Mouse (Mus musculus): Measurements from ENCODE around the gene Olfr705.
"Not testable (repeated sequence)": the region's sequence is repeated elsewhere in the genome, so short reads cannot be mapped to it uniquely, and the experiment has no call there.

Olfr705 gene

DNA sequence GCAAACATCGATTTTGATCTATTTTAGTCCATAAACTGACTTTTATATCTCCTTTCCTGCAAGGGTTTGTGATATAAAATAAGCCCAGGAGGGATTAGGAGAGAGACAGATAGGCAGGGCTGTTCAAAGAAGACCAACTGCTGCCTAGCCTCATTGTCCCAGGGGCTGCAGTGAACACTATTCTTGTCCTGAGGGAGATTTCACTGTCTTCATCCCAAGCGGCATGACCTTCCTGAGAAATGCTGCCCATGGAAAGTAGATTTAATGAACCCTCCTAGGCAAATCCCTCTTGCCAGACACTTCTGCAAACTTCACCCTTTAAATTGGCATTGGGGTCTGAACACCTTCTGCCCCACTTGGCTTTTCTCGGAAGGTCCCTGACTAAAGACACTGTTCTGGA, at the start of gene Olfr705:
TSS of gene Olfr705 (minus strand) at position 101 of the 400 bp plus-strand sequence.
- no peak for DNase-seq

DNA sequence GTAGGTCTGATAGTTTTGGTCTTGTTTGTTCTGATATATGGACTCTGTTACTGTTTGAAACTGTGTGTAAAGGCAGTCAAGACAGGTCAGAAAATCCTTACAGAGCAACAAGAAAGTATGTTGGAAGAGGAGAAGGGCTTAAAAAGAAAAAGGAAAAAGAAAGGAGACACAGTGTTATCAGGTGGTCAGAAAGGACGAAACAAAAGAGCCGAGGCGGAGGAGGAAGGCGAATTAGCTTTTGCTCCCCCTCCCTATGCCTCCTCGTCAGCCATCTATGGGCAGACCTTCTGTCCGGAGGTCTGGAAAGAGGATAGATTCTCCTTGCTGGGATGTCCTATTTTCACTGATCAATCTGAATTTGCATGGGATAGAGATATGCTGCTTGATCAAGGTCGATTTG, 44.3 kb upstream of the Olfr705 start:
- DNase-seq: not testable (repeated sequence)

DNA sequence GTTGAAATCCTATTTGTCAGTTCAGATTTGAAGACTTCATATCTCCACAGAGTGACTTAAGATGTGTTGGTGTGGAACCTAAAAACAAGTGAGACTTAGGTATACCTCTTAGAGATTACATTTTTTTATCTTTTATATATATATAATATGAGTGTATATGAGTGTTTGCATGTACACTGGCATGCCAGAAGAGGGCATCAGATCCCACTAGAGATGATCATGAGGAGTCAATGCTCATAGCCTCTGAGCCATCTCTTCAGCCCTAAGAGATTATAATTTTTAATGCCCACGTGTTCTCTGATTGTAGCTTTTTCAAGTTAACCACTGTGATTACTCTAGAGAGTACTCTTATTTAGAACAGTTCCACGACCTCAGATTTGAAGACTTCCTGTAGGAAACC, 31.0 kb upstream of the Olfr705 start, which contains the start of gene Olfr1532-ps1:
TSS of gene Olfr1532-ps1 (plus strand) at position 326 of the 400 bp plus-strand sequence.
- DNase-seq: no peak

DNA sequence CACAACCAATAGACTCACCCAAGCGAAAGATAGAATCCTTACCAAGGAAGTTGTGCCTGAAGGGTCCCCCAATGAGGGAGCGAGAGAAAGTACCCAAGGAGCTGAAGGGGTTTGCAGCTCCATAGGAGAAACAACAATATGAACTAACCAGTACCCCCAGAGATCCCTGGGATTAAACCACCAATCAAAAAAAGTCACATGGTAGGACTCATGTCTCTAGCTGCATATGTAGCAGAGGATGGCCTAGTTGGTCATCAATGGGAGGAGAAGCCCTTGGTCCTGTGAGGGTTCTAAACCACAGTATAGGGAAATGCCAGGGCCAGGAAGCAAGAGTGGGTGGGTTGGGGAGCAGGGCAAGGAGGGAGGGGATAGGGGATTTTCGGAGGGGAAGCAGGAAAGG, 24.4 kb upstream of the Olfr705 start, which contains the start of gene Olfr707:
TSS of gene Olfr707 (minus strand) at position 101 of the 400 bp plus-strand sequence.
- not testable (repeated sequence) for DNase-seq

DNA sequence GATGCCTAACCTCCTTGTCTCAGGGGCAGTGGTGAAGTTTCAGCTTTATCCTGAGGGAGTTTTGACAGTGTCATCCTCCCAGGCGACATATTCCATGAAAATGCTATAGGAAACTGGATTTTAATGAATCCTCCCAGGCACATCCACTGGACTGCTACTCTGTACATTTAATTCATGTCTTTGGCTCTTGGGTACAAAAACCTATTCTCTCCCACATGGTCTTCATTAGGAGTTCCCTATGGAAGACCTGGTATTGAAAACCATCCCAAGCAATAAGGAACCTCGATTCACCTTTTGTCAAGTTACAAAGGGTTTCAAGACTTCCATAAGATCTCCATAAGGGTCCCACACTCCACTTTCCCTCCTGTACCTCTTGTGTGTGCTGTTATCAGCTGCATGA, 11.4 kb upstream of the Olfr705 start, which contains the start of gene Olfr706:
TSS of gene Olfr706 (minus strand) at position 101 of the 400 bp plus-strand sequence.
- no peak for DNase-seq

DNA sequence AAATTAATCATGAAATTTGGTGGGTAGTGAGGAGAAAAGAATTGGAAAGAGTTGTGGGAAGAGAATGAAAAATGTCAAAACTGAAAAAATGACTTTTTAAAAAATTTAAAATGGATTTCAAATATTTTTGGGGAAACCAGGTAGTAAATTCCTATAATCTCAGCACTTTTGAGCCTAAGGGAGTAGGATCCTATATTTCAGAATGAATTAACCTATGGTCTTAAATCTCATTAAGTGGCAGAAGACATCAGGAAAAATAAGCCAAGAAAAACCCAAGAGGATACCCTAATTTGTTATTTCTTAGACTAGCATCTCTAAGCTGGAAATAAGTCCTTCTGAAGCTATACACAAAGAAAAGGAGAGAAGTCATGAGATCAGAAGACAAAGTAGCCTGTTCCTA, 13.8 kb downstream of the Olfr705 start, which contains the start of gene Olfr704:
TSS of gene Olfr704 (plus strand) at position 301 of the 400 bp plus-strand sequence.
- no peak for DNase-seq

DNA sequence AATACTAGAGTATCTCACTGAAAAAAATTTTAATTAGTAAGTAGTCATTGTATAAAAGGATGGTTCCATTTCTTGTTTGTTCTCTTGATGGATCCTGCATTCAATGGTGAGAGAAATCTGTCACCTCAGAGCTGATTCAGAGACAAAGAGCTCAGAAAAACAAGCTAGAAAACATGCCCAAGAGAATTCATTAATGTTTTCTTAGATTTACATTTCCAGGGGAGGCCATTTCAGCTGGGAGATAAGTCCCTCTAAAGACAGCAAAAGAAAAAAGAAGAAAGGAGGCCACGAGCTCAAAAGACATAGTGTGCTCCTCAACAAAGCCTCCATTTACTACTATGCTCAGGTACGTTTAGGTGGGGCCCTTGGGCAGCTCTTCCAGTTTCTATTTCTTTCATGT, 33.6 kb downstream of the Olfr705 start, which contains the start of gene Olfr703:
TSS of gene Olfr703 (plus strand) at position 301 of the 400 bp plus-strand sequence.
- no peak for DNase-seq

DNA sequence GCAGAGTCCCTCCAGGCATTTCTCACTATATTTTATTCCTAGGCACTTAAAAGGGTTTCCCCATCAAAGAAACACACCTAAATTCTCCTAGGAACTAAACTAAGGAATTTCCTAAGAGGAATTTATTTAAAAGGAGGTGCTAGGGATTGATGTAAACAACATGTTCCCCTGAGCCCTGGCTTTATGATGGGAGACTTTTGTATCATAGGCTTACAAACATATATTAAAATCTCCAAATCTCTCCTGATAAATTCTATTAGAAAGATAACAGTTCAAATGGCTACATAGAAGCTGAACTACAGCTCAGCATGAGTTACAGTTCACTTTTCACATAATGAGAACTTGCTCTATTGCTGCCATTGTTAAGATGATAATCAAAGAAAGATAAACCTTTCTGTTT, 42.9 kb downstream of the Olfr705 start, which contains the start of gene Olfr702:
TSS of gene Olfr702 (minus strand) at position 101 of the 400 bp plus-strand sequence.
- DNase-seq: no peak
